Mouse (Mus musculus) limb, embryonic 14.5 days (tissue): ENCODE data around the gene Ctrc. TPM values are rescaled to one million over a fixed set of nuclear protein-coding genes. Genes with fewer than 3 reads are reported as not detected.
"Not testable (repeated sequence)": the region's sequence is repeated elsewhere in the genome, so short reads cannot be mapped to it uniquely, and the experiment has no call there.

Experiments used
- ATAC-seq: fragments of 200-750 bp; cut with Nextera tagmentation; 2 replicates; pipeline ENCODE4 v1.8.0; 2017; ENCODE audit warnings: low read depth, moderate number of reproducible peaks, moderate TSS enrichment; ENCODE audit not compliant: low FRiP score
- DNase-seq: peaks from one replicate; pipeline ENCODE4 v3.0.0-alpha.2; 2015; ENCODE audit warnings: low spot score
- H3K27ac ChIP-seq: fragments of 300-500 bp; sonication (generic); replicated peaks from 2 replicates; pipeline ENCODE4 v1.5.1; 2014; ENCODE audit warnings: low read depth, mild to moderate bottlenecking, low read length, moderate library complexity, mixed read lengths
- H3K27me3 ChIP-seq: fragments of 300-500 bp; sonication (generic); 2 replicates; pipeline ENCODE4 v1.6.1; 2014; ENCODE audit warnings: low read length, mixed read lengths; ENCODE audit not compliant: control insufficient read depth, insufficient read depth
- H3K36me3 ChIP-seq: fragments of 300-500 bp; sonication (generic); 2 replicates; pipeline ENCODE4 v1.6.1; 2014; ENCODE audit warnings: mild to moderate bottlenecking, low read length, moderate library complexity, mixed read lengths; ENCODE audit not compliant: control insufficient read depth, insufficient read depth
- H3K4me1 ChIP-seq: fragments of 300-500 bp; sonication (generic); 2 replicates; pipeline ENCODE4 v1.6.1; 2014; ENCODE audit warnings: antibody characterized with exemption, low read length, mixed read lengths; ENCODE audit not compliant: control insufficient read depth, insufficient read depth
- H3K4me2 ChIP-seq: fragments of 300-500 bp; sonication (generic); replicated peaks from 2 replicates; pipeline ENCODE4 v1.6.1; 2014; ENCODE audit warnings: low read depth, mild to moderate bottlenecking, low read length, moderate library complexity; ENCODE audit not compliant: severe bottlenecking
- H3K4me3 ChIP-seq: fragments of 300-500 bp; sonication (generic); replicated peaks from 2 replicates; pipeline ENCODE4 v1.5.1; 2014; ENCODE audit warnings: low read length
- H3K9ac ChIP-seq: fragments of 300-500 bp; sonication (generic); 2 replicates; pipeline ENCODE4 v1.6.1; 2014; ENCODE audit warnings: mild to moderate bottlenecking, low read depth, low read length, moderate library complexity; ENCODE audit not compliant: severe bottlenecking
- H3K9me3 ChIP-seq: fragments of 300-500 bp; sonication (generic); 2 replicates; pipeline ENCODE4 v1.6.1; 2016; ENCODE audit warnings: low read length; ENCODE audit not compliant: control insufficient read depth
- POLR2A ChIP-seq: fragments of 200-500 bp; IDR thresholded peaks from 2 replicates; pipeline ENCODE4 v1.8.0; 2012; ENCODE audit warnings: inconsistent platforms, mild to moderate bottlenecking, moderate library complexity, borderline replicate concordance; ENCODE audit not compliant: insufficient read depth, insufficient read length; ENCODE audit errors: extremely low read depth
- WGBS: fragments of 180-500 bp; shearing (Covaris S2); extraction: QIAGEN DNeasy Blood & Tissue Kit; methylation state at CpG from one replicate; pipeline ENCODE4 v1.1.7; 2014; 5-methylcytosine and 5-hydroxymethylcytosine counted together
- polyA plus RNA-seq, 2 experiments: library from polyadenylated mRNA; depleted of rRNA in 1 of 2; stranded (reverse) in 1 of 2; unstranded in 1 of 2; fragments of >200 nt; fragmentation: Nextera tagmentation in 1 of 2; extraction: Ambion mirVana in 1 of 2; gene quantifications; 2 replicates each; pipeline versions ENCODE4 v1.2.1 to v1.2.3; 2012 to 2014

The Ctrc gene
- polyA plus RNA-seq, 2 experiments: not detected

- peaks cover 6% of the 10 kb centered on the region; the same call in 1 of the 2 replicates for H3K4me1 ChIP-seq
- peaks cover 39% of the 10 kb centered on the region for H3K36me3 ChIP-seq
- no peak overlapping the region for H3K9ac ChIP-seq
- no peaks in the 10 kb centered on the region for H3K9me3 ChIP-seq
- no peak for TF ChIP-seq POLR2A
- H3K4me3 ChIP-seq: no peak overlapping the region
- H3K4me2 ChIP-seq: no peak overlapping the region
- no peak overlapping the region for H3K27ac ChIP-seq
- H3K27me3 ChIP-seq: no peaks in the 10 kb centered on the region
- DNase-seq (no peak), ATAC-seq (no peak)
- 85% methylated on average over 7 of the region's 7 CpGs for WGBS
Measured at GRCm38 (mm10) chr4:141787462-141787861, 58.7 kb downstream of the Ctrc start.

GRCm38 (mm10) chr4:141787046-141787445 is 59.1 kb downstream of the Ctrc start:
- Histone ChIP-seq H3K9me3 (no peaks in the 10 kb centered on the region), H3K36me3 (peaks cover 43% of the 10 kb centered on the region)
- 52% methylated on average over 6 of the region's 6 CpGs for WGBS

GRCm38 (mm10) chr4:141786141-141786540 is 60.0 kb downstream of the Ctrc start:
- Histone ChIP-seq H3K27me3 (no peaks in the 10 kb centered on the region), H3K27ac (no peak overlapping the region; the same call in 1 of the 2 replicates), H3K4me3 (no peak overlapping the region), H3K4me1 (peaks cover 6% of the 10 kb centered on the region; the same call in 1 of the 2 replicates), H3K9ac (no peak overlapping the region), H3K36me3 (peaks cover 52% of the 10 kb centered on the region), H3K4me2 (no peak overlapping the region), H3K9me3 (no peaks in the 10 kb centered on the region)
- DNase-seq (no peak), ATAC-seq (no peak)
- WGBS: 88% methylated on average over 13 of the region's 13 CpGs
- TF ChIP-seq POLR2A: no peak

More at GRCm38 (mm10) chr4:141787046-141787445, 59.1 kb downstream of the Ctrc start:
- Histone ChIP-seq H3K4me2 (no peak overlapping the region), H3K27me3 (no peaks in the 10 kb centered on the region), H3K4me1 (peaks cover 6% of the 10 kb centered on the region; the same call in 1 of the 2 replicates), H3K27ac (0 out of 2 replicates have a peak overlapping the region, but pooled peaks have one; percentile 33), H3K9ac (no peak overlapping the region), H3K4me3 (no peak overlapping the region)
- TF ChIP-seq POLR2A: no peak
- ATAC-seq: no peak
- peak; percentile 31 for DNase-seq

GRCm38 (mm10) chr4:141784835-141785234 is 61.3 kb downstream of the Ctrc start:
- Histone ChIP-seq H3K9ac (no peak overlapping the region), H3K4me2 (no peak overlapping the region), H3K36me3 (peaks cover 63% of the 10 kb centered on the region), H3K4me3 (no peak overlapping the region), H3K27ac (no peak overlapping the region), H3K9me3 (no peaks in the 10 kb centered on the region), H3K27me3 (no peaks in the 10 kb centered on the region), H3K4me1 (peaks cover 4% of the 10 kb centered on the region; the same call in 1 of the 2 replicates)
- DNase-seq (no peak), ATAC-seq (no peak)
- no peak for TF ChIP-seq POLR2A
- WGBS: 74% methylated on average over 5 of the region's 5 CpGs

- Histone ChIP-seq H3K9ac (no peak overlapping the region), H3K36me3 (peaks cover 83% of the 10 kb centered on the region), H3K4me3 (no peak overlapping the region), H3K27me3 (no peaks in the 10 kb centered on the region), H3K9me3 (no peaks in the 10 kb centered on the region), H3K4me1 (no peaks in the 10 kb centered on the region), H3K27ac (no peak overlapping the region), H3K4me2 (no peak overlapping the region)
- WGBS: 96% methylated on average over 8 of the region's 8 CpGs
- ATAC-seq (no peak), DNase-seq (no peak)
- TF ChIP-seq POLR2A: no peak
Measured at GRCm38 (mm10) chr4:141781201-141781985, 64.8 kb downstream of the Ctrc start.

- H3K4me2 ChIP-seq: no peak overlapping the region
- H3K27me3 ChIP-seq: no peaks in the 10 kb centered on the region
- H3K9ac ChIP-seq: no peak overlapping the region
- peaks cover 92% of the 10 kb centered on the region for H3K36me3 ChIP-seq
- H3K9me3 ChIP-seq: no peaks in the 10 kb centered on the region
- TF ChIP-seq POLR2A: no peak
- WGBS: 86% methylated on average over 8 of the region's 8 CpGs
- no peak for DNase-seq
- H3K4me3 ChIP-seq: no peak overlapping the region
- no peak for ATAC-seq
- H3K27ac ChIP-seq: no peak overlapping the region
- H3K4me1 ChIP-seq: no peaks in the 10 kb centered on the region
Measured at GRCm38 (mm10) chr4:141779828-141780227, 66.3 kb downstream of the Ctrc start.

- not testable (repeated sequence) for DNase-seq
- WGBS: 86% methylated on average over 4 of the region's 4 CpGs
- peaks cover 92% of the 10 kb centered on the region for H3K36me3 ChIP-seq
Measured at GRCm38 (mm10) chr4:141773019-141773418, 73.1 kb downstream of the Ctrc start.

More at GRCm38 (mm10) chr4:141773019-141773418, 73.1 kb downstream of the Ctrc start:
- ATAC-seq, H3K4me3 ChIP-seq, H3K27ac ChIP-seq, H3K9ac ChIP-seq, H3K9me3 ChIP-seq, H3K4me1 ChIP-seq, H3K27me3 ChIP-seq, H3K4me2 ChIP-seq: not testable (repeated sequence)
